Mouse (Mus musculus) inflammation-experienced regulatory T-cells, adult 6 months (primary cell): ENCODE measurements at regions not wholly inside any gene's neighbourhood (a gene's known extent, or its start where the extent isn't known, plus 50 kb on each side); places are given as distances from the start of the nearest gene placed in this dataset.

Experiments
- ATAC-seq: one replicate; pipeline ENCODE4 v1.8.0; 2017

DNA sequence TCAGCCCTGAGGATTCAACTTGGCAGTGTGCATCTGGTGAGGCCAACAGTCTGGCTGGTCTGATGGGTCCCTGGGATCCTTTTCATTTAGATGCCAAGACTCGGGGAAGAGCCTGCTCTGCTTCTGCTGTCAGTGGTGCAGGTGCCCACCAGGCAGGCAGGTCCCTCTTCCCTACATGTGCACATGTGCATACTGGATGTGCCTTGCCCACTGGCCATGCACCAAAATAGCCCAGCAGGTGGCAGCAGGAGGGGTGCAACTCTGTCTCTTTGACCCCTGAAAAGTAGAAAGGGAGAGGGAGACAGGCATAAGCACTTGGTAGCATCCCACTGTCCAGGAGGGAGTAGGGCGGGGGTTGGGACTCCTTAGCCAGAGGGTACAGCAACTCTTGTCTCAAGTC, 116.2 kb upstream of the Bank1 start:
- no peak for ATAC-seq

DNA sequence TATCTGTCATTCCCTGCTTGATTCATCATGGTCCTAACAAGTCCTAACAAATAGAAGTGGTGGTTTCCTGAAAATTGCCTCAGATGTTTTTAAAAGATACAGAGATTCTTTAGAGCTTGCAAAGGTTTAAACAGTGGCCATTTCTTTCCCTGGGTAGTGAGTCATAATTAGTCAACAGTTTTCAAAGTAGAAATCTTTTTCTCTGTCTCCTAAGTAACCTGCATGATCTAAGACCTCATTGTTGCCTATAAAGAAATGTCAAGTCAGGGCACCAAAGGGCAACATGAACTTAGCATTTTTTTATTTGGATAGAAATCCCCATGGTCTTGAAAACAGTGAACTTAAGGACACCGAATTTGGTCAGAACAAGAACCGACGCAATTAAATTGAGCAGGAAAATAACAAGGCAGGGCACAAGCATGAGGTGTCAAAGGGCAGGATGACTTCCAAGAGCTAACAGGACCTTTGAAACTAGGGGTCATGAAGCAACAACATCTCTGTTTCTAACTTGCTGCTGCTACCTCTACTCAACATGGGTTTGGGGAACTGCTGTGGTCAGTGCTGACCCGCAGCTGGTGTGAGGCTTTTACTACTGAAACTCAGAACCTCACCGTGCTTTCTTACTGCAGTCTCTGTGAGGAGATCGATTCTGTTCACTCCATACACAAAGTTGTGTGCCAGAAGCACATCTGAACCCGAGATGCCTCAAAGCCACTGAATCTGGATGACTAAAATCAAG, 114.2 kb upstream of the Bank1 start:
- no peak for ATAC-seq

DNA sequence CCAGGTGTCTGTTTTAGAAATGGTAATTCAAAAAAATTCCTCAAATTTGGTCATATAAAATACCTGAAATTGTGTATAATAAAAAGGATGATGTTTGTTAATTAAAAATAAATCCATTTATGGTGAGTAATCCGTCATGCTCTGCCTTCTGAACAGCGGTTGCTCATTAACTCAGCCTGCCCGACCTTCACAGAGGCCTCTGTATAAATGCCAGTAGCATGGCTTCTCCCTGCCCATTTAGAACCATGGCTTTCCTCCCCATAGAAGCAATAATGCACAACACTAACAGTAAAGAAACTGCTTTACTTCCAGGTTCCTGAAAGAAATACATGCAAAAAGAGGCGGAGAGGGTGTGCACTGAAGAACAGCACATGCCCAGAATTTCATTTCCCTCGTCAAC, 113.5 kb upstream of the Bank1 start:
- ATAC-seq = no peak

DNA sequence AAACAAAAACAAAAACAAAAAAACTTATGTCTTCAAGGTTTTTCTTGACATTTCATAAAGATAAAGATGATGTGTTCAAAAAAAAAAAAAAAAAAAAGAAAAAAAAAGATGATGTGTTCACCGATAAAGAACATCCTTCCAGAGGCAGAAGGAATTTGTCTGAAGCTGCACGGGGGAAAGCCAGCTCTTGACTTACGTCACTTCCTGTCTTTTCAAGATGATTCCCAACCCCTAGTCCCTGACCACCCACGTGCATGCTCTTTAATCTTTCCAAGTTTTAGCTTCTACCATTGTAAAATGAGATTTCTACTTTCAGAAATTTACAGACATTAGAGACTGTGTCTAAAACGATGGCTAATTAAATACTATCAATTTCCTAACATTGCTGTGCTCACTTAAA, 108.5 kb upstream of the Bank1 start:
- ATAC-seq = no peak

DNA sequence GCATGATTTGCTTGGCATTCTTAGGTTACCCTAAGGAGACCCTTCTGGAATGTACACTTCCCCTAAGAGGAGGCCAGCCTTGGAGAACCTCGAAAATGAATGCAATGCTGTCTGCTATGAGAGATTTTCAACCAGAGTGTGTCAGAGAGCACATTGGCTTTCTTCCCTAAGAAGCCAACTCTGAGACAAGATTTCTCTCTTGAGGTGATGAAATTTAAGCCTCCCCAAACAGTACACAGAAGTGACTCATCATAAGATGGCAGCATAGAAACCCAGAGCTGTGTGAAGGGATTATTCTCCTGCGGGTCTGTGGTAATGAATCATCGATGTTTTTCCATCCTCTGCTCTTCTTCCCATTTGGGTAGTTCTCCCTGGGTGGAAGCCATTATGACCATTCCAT, 106.2 kb upstream of the Bank1 start:
- no peak for ATAC-seq

DNA sequence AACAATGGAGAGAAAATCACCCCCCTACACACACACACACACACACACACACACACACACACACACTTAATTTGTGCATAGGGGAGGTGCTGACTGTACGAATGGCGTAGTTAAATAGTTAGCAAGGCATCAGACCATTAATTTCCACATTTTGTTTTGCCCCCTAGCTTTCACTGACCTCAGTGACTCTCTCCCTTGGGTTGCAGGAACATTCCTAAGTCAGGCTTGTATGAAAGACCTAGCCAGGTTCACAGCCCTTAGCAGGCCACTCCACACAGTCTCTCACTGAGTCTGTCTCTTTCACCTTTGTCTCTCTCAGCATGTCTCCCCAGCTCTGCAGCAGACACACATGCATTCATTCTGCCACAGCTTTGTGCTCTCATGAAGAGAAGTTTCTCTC, 101.6 kb upstream of the Bank1 start:
- no peak for ATAC-seq

DNA sequence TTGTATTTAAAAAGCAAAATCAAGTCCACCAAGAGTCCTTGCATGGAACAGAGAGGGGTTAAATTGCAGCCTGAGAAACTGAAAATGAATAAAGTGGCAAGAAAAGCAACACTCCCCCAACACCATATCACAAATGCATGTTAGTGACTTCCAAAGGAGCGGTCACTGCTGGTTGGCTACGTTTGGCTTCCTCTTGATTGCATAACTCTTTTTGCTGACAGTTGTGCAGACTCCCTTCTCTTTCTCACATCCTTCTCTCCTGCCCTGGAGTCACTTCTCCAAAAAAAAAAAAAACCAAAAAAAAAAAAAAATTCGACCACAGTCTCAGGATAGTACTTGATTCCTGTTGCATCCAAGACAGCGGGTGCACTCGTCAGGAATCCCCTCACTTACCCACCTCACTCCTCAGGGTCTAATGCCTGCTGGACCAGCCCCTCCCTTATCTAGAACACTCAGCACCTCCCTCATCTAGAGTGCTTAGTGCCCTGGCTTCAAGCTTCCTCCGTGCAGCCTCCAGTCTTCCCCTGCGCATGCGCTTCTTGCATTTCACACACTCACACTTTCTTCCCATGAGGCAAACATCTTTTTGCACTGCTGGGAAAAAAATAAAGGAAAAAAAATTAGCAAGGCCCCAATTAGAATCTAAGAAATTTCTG, 100.8 kb upstream of the Bank1 start:
- no peak for ATAC-seq

DNA sequence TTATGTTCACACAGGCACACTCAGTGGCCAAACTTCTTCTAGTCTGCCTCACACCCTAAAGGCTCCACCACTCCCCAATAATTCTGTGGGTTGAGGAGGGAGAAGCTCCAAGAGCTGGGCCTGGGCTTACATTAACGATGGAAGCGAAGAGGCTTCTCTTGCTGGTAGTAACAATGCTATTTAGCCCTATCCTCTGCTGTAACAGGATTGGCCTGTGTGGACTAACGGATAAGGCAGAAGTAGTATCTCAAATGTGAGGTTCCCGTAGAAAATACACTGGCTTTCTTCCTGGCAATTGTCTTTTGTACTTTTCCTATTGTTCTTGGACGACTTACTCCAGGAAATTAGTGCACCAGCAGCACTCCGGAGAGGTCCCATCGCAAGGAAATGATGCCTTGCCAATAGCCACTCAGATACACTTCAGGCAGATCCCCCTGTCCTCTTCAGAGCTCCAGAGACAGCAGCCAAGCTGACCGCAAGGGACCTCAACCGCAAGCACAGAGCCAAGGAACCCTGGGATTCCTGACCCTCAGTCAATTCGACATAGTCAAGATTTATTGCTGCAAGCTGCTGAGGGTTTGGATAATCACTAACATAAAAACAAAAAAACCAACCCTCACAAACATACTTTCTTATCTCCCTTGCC, 96.2 kb upstream of the Bank1 start:
- ATAC-seq = no peak

DNA sequence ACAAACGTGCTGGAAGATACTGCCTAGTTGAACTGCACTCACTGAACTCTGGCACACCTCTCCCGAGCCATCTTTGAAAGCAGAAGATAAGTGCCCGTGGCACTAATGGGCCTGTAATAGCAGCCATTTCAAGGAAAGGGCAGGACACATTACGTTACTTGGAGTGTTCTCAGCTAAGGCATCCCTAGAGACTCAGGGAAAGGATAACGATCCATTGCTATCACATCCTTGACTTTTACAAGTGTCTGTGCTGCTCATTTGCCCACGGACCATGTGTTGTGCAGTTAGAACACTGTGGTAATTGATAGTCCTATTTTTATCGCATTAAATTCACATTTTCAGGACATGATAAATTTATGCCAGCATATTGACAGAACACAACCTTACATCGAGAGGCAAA, 79.7 kb upstream of the Bank1 start:
- no peak for ATAC-seq

DNA sequence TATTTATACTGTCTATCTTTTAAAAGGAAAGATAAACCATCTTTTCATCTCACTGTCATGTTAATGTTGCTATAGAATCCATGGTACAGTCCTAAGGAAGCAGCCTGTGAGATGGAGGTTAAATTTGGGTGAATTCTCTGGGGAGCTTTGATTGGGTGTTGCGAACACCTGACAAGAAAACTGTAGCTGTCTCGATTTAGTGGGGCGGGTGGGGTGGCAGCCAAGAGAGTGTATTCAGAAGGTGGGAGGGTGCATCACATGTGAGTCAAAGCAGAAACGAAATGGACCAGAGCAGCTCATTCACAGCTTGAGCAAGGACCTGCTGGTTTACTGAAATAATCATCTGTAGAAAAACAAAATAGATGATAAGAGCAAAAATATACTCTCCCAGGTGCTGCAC, 57.4 kb upstream of the Bank1 start:
- no peak for ATAC-seq

DNA sequence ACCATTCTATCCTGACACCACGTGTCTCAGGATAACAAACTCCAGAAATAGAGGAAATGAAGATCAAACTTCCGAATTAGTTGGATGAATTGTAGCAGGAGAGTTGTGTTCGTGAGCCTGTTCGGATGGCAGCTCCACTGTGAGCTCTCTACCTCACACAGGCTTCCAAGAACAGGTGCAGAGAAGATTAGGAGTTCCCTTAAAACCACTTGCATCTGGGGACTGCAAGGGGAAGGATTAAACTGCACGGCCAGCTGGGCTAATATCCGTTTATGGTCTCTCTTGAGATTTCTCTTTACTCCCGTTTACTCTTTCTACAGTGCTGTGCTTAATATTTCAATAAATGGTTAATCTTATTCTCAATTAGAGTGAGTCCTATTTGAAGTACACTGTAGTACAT, 54.8 kb upstream of the Bank1 start:
- ATAC-seq = no peak

DNA sequence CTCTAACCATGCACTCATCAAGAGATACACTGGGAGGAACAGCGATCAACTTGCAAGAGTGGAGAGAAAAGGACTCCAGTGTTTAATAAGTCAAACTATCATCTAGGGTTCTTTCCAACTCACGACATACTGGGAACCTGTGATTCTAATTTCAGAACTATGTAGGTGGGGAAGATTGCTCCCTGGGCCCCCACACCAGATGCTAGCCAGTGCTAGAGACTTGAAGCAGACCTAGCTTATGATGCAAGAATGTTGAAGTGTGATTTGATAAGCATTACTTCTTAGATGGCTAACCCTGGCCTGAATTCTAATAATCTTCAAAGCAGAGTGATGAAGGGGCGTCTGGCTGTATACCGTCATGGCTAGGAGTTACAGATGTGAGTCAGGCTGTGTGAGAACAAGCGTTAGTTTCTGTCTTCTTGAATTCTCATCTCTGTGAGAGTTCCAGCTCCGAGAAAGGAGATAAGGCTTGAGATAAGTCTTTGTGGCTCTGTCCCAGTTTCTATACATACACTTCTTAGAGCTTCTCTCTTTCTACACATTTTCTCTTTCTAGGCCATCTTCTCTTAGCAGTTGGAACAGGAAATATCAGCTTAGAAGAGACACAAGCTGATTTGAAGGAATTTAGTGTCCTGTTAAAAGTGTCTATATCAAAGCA, 54.0 kb upstream of the Bank1 start:
- no peak for ATAC-seq

DNA sequence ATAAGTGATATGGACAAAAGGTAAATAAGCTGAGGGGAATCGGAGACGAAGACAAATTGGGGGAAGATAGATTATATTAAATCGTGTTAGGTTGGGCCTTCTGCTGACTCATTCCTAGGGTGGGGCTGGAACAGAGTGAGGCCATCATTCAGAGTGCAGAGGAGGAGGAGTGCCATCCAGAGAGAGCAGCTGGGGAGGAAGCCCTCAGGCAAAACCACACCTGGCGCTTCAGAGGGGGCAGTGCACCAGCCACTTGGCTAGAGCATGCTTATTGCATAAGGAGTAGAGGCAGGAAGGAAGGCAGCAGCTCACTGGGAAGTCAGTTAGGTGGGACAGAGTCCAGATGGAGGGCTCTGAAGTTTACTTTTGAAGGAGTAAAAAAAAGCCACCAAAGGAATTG, 51.0 kb upstream of the Bank1 start:
- no peak for ATAC-seq
